Mouse (Mus musculus) liver, embryonic 14.5 days (tissue): Measurements from ENCODE around the gene Mbnl1.

Experiments
- CTCF ChIP-seq: IDR thresholded peaks from 2 replicates; pipeline ENCODE4 v1.5.1; 2016; ENCODE audit warnings: antibody characterized with exemption, low read depth, control low read depth
- EP300 ChIP-seq: IDR thresholded peaks from 2 replicates; pipeline ENCODE4 v1.6.1; 2016; ENCODE audit warnings: antibody characterized with exemption, low read depth

DNA sequence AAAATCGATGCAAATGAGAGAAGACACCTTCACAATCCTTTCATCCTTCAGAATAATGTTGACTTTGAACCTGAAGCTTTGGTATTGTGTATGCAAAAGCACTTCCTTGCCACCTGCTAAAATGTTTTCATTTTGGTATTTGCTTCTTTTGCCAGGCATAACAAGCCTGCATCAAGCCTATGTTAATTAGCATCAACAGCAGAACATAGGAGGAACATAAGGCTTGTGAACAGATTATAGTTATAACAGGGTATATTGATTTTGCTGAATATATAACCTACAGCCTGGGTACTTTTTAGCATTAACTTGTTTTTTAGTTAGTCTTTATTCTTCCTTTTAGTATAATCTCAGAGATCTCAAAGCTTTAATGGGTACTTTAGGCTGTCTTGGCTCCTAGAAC lies 172.9 kb downstream of the Mbnl1 start:
- TF ChIP-seq CTCF (no peak), EP300 (no peak)
